Mouse (Mus musculus): ENCODE data around the gene Ak2.

GRCm38 (mm10) chr4:129019788-129020187, 28.0 kb downstream of the Ak2 start:
- TF ChIP-seq POLR2A (IDR thresholded peaks at IDR 0.05; ENCODE audit: insufficient read depth, low read length), result no peak
- no peak for TF ChIP-seq CTCF (IDR thresholded peaks at IDR 0.05; ENCODE audit: low read depth, low read length)
